Mouse (Mus musculus) lung, embryonic 14.5 days (tissue): ENCODE results near the gene Pou2f1. TPM values are rescaled to one million over a fixed set of nuclear protein-coding genes. Genes with fewer than 3 reads are reported as not detected.

Experiments used
- ATAC-seq: fragments of 200-750 bp; cut with Nextera tagmentation; 2 replicates; pipeline ENCODE4 v1.8.0; 2017; ENCODE audit warnings: mild to moderate bottlenecking, moderate TSS enrichment, moderate library complexity; ENCODE audit not compliant: insufficient read depth
- DNase-seq: peaks from one replicate; pipeline ENCODE4 v3.0.0-alpha.2; 2015
- H3K27ac ChIP-seq: fragments of 300-500 bp; sonication (generic); 2 replicates; pipeline ENCODE4 v1.5.1; 2014; ENCODE audit warnings: low read depth, mild to moderate bottlenecking, moderate library complexity
- H3K27me3 ChIP-seq: fragments of 300-500 bp; sonication (generic); 2 replicates; pipeline ENCODE4 v1.6.1; 2014; ENCODE audit warnings: low read length, control low read depth; ENCODE audit not compliant: insufficient read depth
- H3K36me3 ChIP-seq: fragments of 300-500 bp; sonication (generic); 2 replicates; pipeline ENCODE4 v1.6.1; 2014; ENCODE audit warnings: control low read depth; ENCODE audit not compliant: insufficient read depth
- H3K4me1 ChIP-seq: fragments of 300-500 bp; sonication (generic); 2 replicates; pipeline ENCODE4 v1.6.1; 2014; ENCODE audit warnings: antibody characterized with exemption, control low read depth; ENCODE audit not compliant: insufficient read depth
- H3K4me2 ChIP-seq: fragments of 300-500 bp; sonication (generic); 2 replicates; pipeline ENCODE4 v1.6.1; 2014; ENCODE audit warnings: mild to moderate bottlenecking
- H3K4me3 ChIP-seq: fragments of 300-500 bp; sonication (generic); 2 replicates; pipeline ENCODE4 v1.5.1; 2014; ENCODE audit warnings: low read depth, low read length
- H3K9ac ChIP-seq: fragments of 300-500 bp; sonication (generic); 2 replicates; pipeline ENCODE4 v1.6.1; 2014
- H3K9me3 ChIP-seq: fragments of 300-500 bp; sonication (generic); 2 replicates; pipeline ENCODE4 v1.6.1; 2016; ENCODE audit warnings: low read depth, low read length, control low read depth
- CTCF ChIP-seq: IDR thresholded peaks from 2 replicates; pipeline ENCODE4 v1.5.1; 2016; ENCODE audit warnings: antibody characterized with exemption, low read depth
- WGBS: fragments of 180-500 bp; shearing (Covaris S2); extraction: QIAGEN DNeasy Blood & Tissue Kit; methylation state at CpG from one replicate; pipeline ENCODE4 v1.1.7; 2014; 5-methylcytosine and 5-hydroxymethylcytosine counted together
- polyA plus RNA-seq: library from polyadenylated mRNA; unstranded; fragments of >200 nt; fragmentation: Nextera tagmentation; extraction: Ambion mirVana; gene quantifications from 2 replicates; pipeline ENCODE4 v1.2.1, GENCODE M21; 2014

The Pou2f1 gene
- polyA plus RNA-seq, 1 experiment from 2014 or later = 22.5 TPM

DNA sequence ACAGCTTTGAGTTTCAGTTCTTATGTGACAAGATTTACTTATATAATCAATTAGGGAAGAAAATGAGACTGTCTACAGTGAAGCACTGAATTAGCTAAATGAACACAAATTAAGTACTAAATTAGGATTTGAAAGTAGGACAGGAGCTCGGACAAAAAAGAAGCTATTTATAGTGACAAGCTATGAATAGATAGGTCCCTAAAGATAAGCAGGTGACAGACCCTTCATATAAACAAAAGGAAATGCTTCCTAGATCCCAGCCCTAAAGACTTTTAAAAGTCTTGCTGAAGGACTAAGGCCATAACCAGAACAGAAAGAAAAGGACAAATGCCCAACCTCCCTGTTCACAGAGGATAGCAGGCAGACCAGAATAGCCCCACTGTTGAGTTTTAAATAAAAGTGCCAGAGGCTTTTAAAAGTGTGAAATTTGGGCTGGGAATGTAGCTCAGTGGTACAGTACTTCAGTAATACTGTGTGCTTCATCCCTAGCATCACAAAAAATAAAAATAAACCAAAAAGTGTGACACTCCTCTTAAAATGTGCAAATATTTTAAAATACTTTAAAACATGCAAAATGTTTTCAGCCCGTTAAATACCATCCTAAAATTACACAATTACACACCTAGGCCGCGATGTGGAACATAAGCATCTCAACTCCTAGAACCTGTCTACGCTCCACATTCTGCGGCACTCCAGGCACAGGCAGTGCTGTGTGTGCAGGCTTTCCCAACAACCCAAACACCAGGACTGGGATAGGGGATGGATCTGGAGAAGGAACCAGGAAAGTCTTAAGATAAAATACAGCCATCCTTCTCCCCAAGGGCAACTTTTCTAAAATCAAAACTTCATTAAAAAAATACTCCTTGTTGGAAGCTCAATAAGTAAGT is 9.0 kb downstream of the Pou2f1 start:
- no peak for ATAC-seq
- H3K4me2 ChIP-seq = no peak overlapping the region

DNA sequence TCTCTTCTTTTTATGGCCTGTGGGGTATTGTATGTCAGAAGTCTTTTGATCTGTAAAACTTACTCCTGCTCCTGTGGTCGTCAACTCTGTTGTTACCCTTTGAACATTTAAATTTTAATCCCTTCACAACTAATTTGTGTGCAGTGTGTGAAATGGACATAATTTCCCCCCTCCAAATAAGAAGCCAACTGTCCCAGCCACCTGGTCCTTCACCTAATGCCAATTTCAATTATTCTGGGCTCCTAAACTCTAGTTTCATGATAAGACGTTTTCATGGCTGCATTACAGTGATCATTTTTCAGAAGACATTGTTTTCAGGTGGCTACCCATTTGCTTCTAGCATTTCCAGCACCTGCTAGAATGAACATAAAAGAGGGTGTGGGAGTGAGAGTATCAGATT is 13.9 kb downstream of the Pou2f1 start:
- Histone ChIP-seq H3K9me3 (no peaks in the 10 kb centered on the region), H3K4me1 (no peaks in the 10 kb centered on the region), H3K27ac (no peak overlapping the region), H3K27me3 (no peaks in the 10 kb centered on the region), H3K4me3 (no peak overlapping the region), H3K9ac (no peak overlapping the region), H3K36me3 (no peaks in the 10 kb centered on the region), H3K4me2 (no peak overlapping the region)
- ATAC-seq = no peak
- no peak for TF ChIP-seq CTCF
- DNase-seq = no peak
- WGBS = 79% methylated on average over 2 of the region's 2 CpGs

More for the DNA sequence above, 9.0 kb downstream of the Pou2f1 start:
- Histone ChIP-seq H3K27ac (no peak overlapping the region), H3K27me3 (no peaks in the 10 kb centered on the region), H3K4me3 (no peak overlapping the region), H3K36me3 (no peaks in the 10 kb centered on the region), H3K9me3 (no peaks in the 10 kb centered on the region), H3K9ac (no peak overlapping the region), H3K4me1 (no peaks in the 10 kb centered on the region)
- WGBS = 78% methylated on average over 6 of the region's 6 CpGs
- DNase-seq = no peak
- no peak for TF ChIP-seq CTCF

- no peaks in the 10 kb centered on the region for H3K27me3 ChIP-seq
- no peak for TF ChIP-seq CTCF
- no peaks in the 10 kb centered on the region for H3K36me3 ChIP-seq
- no peaks in the 10 kb centered on the region for H3K4me1 ChIP-seq
- 92% methylated on average over 2 of the region's 2 CpGs for WGBS
- H3K9ac ChIP-seq = no peak overlapping the region
- ATAC-seq = no peak
- H3K4me2 ChIP-seq = no peak overlapping the region
- H3K4me3 ChIP-seq = no peak overlapping the region
- no peak overlapping the region for H3K27ac ChIP-seq
- no peak for DNase-seq
- H3K9me3 ChIP-seq = no peaks in the 10 kb centered on the region
Observed at GRCm38 (mm10) chr1:165988072-165988471, 14.4 kb downstream of the Pou2f1 start.

GRCm38 (mm10) chr1:165985743-165986360 is 16.6 kb downstream of the Pou2f1 start:
- no peaks in the 10 kb centered on the region for H3K27me3 ChIP-seq
- H3K4me3 ChIP-seq = no peak overlapping the region
- no peak overlapping the region for H3K9ac ChIP-seq
- ATAC-seq (no peak), DNase-seq (no peak)
- no peaks in the 10 kb centered on the region for H3K9me3 ChIP-seq
- H3K36me3 ChIP-seq = no peaks in the 10 kb centered on the region
- no peak overlapping the region for H3K27ac ChIP-seq
- H3K4me1 ChIP-seq = no peaks in the 10 kb centered on the region
- no peak for TF ChIP-seq CTCF
- H3K4me2 ChIP-seq = no peak overlapping the region
- WGBS = 67% methylated on average over 3 of the region's 3 CpGs

DNA sequence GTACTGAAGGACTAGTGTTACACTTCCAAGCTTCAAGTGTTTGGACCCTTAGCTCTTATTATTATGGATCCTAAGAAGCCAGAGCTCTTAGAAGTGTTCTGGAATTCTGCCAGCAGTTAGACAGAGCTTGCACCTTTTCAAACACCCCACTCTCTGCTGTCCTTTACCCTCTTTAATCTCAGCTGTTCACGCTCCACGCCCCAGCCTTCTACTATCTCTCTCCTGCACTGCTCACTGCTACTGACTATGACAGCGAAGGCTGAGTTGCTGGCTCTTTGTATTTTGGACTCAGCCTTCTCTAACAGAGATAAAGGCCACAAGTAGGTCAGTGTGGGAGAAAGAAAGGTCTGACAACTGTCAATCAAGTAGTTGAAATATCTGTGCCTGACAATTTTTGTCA is 17.3 kb downstream of the Pou2f1 start:
- H3K4me1 ChIP-seq = no peaks in the 10 kb centered on the region
- TF ChIP-seq CTCF = no peak
- no peaks in the 10 kb centered on the region for H3K9me3 ChIP-seq
- no peak overlapping the region for H3K9ac ChIP-seq
- H3K27me3 ChIP-seq = no peaks in the 10 kb centered on the region
- H3K27ac ChIP-seq = no peak overlapping the region
- H3K4me2 ChIP-seq = no peak overlapping the region
- WGBS = 63% methylated on average over 3 of the region's 3 CpGs
- H3K36me3 ChIP-seq = no peaks in the 10 kb centered on the region
- no peak for ATAC-seq
- H3K4me3 ChIP-seq = no peak overlapping the region
- peak; percentile 19 for DNase-seq

GRCm38 (mm10) chr1:165976672-165977448 is 25.6 kb downstream of the Pou2f1 start:
- no peaks in the 10 kb centered on the region for H3K27me3 ChIP-seq
- H3K9ac ChIP-seq = no peak overlapping the region
- H3K4me3 ChIP-seq = no peak overlapping the region
- H3K9me3 ChIP-seq = no peaks in the 10 kb centered on the region
- no peaks in the 10 kb centered on the region for H3K36me3 ChIP-seq
- no peaks in the 10 kb centered on the region for H3K4me1 ChIP-seq
- TF ChIP-seq CTCF = no peak
- no peak overlapping the region for H3K4me2 ChIP-seq
- WGBS = 39% methylated on average over 7 of the region's 7 CpGs
- ATAC-seq (peak; percentile 54), DNase-seq (peak; percentile 49)
- no peak overlapping the region for H3K27ac ChIP-seq
